Mouse (Mus musculus): ENCODE measurements around the gene Snx21. TPM values are rescaled to one million over a fixed set of nuclear protein-coding genes. Genes with fewer than 3 reads are reported as not detected.
A peak's percentile ranks its signal among the peaks of the same experiment; 100 is the strongest.

Snx21 gene
- total RNA-seq (2022): 10 to 100 TPM; 23.1 to 24.9 (median 23.5) TPM

DNA sequence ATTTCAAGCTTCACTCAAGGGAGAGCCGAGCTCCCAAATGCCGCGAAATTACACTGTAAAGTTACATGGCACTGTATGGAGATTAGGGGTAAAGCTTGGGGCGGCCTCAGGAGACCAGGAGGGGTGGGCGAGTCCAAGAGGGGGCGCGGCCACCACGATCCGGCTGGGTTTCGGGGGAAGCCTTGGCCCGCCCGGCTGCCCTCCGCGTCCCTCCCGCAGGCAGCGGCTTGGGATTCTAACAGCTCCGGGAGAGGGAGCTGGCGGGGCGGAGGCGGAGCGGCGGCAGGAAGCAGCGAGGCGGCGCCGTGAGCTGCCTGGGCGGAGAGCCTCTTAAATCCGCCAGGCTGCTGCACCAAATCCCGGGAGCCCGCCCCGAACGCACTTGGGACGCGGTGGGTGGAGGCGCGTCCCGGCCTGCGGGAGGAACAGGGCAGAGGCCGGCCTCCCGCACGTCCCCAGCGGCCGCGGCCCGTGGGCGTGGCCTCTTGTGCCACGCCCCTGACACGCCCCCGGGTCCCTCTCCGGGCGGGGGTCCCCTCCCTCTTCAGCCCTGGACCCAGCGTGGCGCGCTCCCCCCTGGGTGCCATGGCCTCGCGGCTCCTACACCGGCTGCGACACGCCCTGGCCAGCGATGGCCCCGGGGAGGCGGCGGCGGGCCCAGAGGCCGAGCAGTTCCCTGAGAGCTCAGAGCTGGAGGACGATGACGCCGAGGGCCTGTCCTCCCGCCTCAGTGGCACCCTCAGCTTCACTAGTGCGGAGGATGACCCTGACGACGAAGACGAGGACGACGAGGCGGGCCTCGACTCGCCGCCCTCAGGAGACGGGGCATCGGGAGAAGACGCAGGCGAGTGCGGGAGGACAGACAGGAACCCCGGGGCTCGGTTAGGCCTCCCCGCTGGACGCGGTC, at the start of gene Snx21:
TSS of gene Snx21 (plus strand) at position 343 of the 907 bp plus-strand sequence.
- peak; percentile 89 for DNase-seq (ENCODE audit: low spot score)

DNA sequence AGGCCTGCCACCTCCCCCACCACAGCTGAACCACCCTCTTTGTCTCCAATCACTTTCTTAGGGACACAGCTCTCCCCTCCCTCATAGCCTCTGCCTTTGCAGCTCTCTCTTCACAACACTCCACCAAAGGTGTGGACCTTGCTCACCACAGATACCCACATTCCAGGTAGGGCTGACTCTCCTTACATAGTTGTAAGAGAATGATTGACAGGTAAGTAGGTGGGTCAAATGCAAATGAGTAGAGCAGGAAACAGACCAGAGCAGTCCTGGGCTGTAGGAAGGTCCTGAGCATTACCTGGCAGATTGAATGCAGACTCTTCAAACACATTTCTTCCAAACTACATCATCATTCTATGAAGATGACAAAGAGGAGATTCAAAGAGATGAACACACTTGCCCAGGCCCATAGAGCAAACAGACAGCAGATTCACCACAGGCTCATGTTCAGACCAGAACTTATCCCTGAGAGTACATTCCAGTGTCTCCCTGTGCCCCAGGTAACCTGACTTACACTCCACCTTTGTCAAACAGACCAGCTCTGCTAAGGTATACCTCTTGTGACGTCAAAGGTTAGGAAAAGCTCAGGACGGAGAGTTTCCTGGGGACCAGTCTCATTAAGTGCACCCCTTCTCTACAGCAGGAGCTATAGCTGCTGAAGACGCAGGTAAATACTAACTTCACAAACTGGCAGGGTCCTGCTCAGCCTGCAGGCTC, 48.1 kb upstream of the Snx21 start:
- no peak for DNase-seq (ENCODE audit: low spot score)

DNA sequence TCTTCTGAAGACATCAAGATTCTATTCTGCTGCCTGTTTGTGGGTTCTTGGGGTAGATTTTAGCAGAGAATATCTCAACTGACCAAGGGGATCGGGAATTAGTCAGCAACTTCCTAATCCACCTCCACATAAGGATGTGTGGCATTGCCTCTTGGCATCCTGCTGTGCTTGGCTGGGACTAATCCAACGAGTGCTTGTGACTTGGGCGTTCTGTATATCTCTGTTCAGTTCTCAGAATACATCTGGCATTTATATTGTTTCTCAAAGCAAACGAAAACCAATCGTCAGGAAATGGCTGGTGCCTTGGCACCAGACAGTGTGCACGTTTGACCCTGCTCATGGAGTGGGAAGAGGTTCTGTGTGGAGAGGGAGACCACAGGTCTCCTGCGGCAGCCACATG, 45.7 kb upstream of the Snx21 start:
- DNase-seq (ENCODE audit: low spot score): no peak

DNA sequence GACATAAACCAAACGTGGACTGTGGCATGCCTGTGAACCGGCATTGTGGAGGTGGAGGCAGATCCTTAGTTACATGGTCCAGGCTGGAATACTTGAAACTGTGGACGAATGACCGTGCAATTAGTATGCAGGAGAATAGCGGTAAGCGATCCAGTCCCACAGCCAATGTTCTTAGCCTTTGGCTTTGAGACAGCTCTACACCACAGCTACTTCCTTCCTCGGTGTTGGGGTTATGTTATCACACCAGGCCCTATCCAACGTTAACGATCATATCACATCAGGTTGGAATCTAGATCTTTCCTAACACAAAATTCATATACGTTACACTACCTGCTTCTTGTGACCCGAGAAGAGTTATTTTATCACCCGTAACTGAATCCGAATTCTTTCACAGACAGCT, 40.6 kb upstream of the Snx21 start:
- DNase-seq (ENCODE audit: low spot score): no peak

DNA sequence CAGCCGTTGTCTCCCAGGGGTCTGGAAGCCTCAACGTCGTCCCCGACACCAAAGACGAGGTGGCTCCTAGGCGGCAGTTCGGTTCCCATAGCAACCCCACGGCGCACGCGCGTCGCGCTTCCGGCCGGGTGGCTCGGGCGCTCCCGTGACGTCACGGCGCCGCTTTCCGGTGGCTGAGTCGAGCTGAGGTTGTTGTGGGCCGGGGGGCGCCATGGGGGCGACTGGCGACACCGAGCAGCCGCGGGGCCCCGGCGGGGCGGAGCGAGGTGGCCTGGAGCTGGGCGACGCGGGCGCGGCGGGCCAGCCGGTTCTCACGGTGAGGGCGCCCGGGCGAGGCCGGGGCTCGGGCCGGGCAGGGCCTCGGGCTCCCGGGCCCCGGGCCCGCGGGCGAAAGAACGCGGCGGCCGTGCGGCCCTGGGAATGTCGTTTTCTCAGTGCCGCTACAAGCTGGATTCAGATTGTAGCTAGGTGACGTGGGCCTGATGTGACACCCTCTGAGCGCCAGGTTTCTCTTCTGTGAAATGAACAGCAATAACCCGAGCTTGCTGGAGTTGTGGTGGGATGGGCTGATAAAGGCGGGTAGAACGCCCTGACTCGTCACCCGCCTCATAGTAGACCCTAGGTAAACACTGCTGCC, 39.7 kb upstream of the Snx21 start, which contains the start of the genes Wfdc3 and Dnttip1:
TSS of gene Wfdc3 (minus strand) at position 89 of the 637 bp plus-strand sequence.
TSS of gene Dnttip1 (plus strand) at position 141 of the 637 bp plus-strand sequence.
- peak; percentile 93 for DNase-seq (ENCODE audit: low spot score)

DNA sequence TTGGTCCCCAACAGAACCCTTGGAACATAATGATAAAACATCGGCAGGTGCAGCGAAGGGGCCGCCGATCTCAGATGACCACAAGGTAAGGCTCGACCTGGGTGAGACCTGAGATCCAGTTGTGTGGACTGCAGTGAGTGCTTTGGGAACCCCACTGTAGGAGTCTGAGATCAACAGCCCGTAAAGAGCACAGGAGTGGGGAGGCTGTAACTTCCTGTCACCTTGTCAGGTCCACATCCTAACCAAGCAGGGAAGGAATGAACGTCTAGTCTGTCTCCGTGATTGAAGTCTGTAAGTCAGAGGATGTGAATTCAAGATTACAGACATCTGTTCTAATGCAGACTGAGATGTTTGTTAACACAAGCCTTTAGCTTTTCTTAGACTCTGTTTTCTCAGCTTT, 38.9 kb upstream of the Snx21 start:
- no peak for DNase-seq (ENCODE audit: low spot score)

DNA sequence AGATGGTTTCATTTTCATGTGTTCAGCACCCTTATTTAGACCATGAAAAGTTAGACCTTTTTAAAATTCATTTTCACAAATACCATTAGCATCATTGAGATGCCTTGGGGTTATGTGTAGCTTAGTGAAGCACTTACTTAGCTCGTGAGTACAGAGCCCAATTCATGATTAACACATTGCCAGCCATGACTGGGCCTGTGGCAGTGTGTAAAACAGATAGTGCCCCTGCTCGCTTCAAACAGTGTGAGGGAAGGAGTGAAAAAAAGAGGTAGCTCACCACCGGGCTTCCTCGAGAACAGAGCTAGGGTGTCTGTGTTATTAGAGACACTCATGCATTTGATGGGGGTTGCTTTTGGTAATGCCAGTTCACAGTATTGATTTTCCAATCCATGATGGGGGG, 37.4 kb upstream of the Snx21 start:
- DNase-seq (ENCODE audit: low spot score): no peak

DNA sequence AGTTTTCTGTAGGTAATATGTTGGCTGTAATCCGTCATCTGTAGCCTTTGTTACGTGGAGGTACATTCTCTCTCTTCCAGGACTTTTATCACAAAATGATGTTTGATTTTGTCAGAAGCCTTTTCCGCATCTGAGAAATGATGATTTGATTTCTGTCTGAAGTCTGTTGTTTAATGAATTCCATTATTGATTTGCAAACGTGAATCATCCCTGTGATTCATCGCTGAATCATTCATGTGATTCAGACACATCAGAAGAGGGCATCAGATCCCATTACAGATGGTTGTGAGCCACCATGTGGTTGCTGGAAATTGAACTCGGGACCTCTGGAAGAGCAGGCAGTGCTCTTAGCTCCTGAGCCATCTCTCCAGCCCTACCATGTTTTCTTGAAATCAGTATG, 36.6 kb upstream of the Snx21 start:
- no peak for DNase-seq (ENCODE audit: low spot score)

DNA sequence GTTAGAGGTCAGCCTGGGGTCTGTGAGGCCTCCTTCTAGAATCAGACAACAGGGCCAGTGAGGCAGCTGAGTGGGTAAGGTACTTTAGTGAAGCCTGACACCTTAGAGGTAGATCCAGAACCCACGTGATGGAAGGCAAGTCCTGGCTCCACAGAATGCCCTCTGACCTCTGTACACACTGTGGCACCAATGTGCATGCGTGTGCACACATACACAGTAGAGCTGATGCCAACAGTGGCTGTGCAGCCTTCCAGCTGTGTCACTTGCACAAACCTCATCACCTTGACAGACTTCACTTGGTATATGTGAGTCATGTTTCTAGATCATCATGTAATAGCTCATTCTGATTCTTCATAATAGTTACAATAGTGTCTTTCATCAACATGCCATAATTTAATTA, 33.2 kb upstream of the Snx21 start:
- no peak for DNase-seq (ENCODE audit: low spot score)

DNA sequence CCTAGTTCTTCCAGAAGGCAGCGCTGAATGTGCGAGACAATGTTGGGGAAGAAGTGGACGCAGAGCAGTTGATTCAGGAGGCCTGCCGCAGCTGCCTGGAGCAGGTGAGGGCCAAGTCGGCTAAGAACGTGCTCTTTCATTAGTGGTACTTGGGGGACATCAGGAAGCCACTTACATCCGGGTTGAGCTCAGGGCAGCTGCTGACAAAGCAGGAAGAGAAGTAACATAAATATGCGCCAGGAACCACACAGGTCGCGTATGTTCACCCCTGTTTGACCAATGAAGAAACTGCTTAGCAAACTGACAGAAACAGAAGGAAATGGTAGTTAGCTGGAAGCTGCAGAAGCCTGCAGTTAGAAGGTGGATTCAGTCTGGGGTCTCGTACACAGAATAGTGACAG, 31.5 kb upstream of the Snx21 start:
- DNase-seq (ENCODE audit: low spot score): no peak

DNA sequence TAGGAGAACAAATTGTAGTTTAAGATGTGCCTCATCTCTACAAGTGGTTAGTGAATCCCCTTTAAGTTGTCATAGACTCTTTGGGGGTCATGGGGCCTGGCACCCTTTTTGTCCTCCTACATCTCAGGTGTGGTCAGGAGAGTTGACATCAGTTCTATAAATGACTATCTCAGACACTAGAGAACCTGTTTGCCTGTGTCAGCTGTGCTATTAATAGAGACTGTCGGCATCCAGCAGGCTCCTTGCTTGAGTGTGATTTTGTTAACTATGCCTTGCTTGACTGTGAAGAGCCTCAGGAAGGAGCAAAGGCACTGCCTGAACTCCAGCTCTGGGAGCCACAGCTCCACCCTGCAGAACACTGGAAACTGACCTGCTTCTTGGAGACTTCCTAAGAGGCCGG, 30.8 kb upstream of the Snx21 start:
- DNase-seq (ENCODE audit: low spot score): peak; percentile 46

DNA sequence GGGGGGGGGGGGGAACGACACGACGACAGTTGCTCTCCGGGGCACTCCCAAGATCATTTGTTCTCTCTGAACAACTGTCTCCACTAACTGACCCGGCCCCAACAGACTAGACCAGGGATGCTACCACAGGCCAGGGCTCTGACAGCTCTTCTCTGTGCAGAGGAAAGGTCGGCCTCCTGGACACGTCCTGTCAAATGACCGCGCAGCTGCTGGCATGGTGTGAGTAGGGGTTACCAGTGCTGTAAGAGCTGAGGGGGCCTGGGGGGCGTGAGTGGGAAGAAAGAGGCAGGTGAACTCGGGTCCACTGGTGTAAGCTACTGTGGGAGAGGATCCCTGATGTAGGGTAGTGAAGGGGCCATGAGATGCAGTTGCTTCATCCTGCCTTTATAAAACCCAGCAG, 27.8 kb upstream of the Snx21 start:
- no peak for DNase-seq (ENCODE audit: low spot score)

DNA sequence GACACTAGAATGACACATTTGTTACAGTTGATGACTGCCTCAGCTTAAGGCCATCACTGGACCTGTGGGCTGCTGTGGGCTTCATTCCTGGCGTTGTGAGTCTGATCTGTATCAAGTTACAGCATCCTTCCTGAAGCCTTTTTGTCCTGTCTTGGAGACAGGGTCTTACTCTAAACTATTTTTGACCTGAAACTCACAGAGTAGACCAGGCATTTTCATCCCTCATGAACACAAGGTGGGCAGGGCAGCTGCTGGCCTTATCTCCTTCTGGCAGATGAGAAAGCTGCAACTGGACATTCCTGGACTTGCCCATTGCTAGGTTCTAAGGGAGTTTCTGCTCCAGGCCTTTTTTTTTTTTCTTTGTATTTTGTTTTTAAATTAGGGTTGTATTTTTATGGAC, 26.9 kb upstream of the Snx21 start:
- no peak for DNase-seq (ENCODE audit: low spot score)

DNA sequence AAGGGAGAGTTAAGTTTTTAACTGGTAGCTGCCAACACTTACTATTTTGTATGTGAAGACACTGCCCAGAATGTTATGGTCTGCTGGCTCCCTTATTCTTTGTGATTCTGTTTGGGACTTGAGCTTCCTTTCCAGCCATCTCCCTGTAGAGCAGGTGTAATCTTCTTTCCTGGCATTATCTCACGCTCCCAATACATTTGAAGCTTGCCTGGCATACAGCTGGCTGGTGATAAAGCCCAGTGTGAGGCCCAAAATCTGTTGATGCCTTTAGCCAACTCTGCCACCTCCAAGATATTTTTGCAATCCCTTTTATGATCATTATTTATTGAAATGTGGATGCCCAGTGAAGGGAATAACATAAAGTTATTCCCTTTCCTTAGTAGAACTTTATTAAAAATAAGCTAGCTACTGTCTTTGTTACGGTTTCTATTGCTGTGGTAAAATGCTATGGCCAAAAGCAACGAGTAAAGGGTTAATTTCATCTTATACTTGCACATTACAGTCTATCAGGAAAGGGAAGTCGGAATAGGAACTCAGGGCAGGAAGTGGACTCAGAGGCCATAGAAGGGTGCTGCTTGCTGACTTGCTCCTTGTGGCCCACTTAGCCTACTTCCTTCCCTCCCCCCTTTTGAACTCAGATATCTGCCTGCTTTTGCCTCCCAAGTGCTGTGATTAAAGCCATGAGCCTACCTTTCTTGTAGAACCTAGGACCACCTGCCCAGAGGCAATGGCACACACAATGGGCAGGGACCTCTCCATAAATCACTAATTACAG, 25.4 kb upstream of the Snx21 start:
- DNase-seq (ENCODE audit: low spot score): no peak

DNA sequence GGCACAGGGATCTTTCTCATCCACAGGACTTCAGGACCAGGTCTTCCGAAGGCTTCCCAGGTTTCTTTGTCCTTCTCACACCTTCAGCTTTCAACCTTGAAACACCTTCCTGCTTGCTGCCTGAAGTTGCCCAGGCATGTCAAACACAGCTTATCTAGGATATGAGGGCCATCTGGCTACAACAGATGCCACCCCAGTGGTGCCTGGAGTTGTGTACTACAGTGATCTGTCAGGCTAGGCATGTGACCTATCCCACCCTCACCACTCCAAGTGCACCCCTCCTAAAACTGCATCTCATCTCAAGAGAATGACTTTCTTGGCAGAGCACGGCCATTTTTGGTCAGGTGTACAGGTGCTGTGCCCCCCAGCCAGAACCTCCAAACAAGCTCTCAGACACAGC, 24.1 kb upstream of the Snx21 start:
- no peak for DNase-seq (ENCODE audit: low spot score)

DNA sequence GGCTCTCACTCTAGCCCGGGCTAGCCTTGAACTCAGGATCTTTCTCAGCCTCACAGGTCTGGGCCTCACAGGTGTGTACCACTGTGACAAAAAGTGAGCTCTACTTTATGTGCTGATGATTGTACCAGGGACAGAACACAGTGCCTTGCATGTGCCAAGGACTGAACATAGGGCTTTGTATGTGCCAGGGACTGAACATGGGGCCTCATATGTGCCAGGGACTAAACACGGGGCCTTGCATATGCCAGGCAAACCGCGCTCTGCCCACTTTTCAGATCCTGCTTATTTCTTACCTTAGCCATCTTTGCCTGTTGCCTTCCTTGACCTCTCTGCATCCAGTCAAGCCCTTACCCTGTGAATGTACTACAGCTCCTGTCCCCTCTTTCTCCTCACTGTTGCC, 23.7 kb upstream of the Snx21 start:
- DNase-seq (ENCODE audit: low spot score): no peak

DNA sequence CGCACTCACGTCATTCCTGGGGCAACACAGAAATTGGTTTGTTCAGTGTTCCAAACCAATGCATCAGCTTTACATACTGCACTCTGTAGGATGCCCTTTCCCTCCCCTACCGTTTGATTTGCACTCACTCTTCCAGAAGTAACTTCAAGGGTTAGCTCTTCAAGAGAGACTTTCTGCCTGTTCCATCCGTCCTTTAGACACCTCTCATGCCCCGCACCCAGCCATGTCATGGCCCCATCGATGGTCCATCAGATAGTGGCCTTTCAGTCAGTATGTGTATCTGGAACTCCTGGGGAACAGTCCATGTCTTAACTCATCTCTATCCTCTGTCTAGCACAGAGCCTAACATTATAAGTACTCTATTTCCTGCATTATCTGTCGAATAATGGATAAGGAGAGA, 23.0 kb upstream of the Snx21 start:
- DNase-seq (ENCODE audit: low spot score): no peak

DNA sequence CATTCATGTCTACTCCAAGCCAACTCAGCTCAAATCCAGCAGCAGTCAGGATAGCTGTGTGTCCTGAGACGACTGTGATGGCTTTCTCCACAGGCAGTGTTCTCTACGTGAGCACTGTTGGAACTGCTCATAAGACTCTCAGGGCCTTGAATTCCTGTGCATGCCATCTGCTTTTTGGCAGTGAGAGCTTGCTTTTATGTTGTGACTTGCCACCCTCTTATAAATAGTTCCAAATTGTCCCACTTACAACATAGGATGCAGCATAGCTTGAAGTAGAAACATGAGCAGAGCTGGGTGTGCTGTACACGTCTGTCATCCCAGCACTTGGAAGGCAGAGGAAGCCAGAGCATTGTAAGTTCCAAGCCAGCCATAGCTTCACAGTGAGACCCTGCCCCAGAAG, 19.8 kb upstream of the Snx21 start:
- DNase-seq (ENCODE audit: low spot score): no peak

DNA sequence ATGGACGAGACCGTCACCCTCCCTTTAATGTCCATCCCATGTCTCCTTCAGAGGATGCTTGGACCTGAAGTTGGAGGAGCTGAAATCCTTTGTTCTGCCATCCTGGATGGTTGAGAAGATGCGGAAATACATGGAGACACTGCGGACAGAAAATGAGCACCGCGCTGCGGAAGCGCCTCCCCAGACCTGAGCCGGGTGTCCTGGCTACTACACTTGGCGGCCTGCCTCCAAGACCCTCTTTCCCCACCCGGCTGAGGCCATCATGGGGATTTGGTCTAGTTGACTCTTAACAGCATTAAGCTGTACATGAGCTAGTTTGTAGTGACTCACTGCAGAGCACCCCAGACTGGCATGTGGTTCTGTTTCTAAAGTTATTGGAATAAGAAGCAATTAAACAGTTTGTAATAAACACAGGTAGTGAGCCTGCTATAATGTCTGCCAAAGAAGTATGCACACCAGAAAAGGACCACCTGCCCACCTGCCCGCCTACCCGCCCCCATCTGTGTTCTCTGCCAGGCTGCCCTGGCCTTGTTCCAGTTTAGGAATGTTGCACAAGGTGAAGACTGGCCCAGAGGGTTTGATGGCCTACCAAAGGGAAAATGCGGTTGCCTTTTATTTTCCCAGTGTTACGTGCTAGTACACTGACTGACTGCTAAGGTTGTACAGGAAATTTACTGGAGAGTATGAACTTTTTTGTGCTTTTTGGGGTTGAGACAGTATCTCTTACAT, 17.6 kb upstream of the Snx21 start:
- DNase-seq (ENCODE audit: low spot score): no peak

DNA sequence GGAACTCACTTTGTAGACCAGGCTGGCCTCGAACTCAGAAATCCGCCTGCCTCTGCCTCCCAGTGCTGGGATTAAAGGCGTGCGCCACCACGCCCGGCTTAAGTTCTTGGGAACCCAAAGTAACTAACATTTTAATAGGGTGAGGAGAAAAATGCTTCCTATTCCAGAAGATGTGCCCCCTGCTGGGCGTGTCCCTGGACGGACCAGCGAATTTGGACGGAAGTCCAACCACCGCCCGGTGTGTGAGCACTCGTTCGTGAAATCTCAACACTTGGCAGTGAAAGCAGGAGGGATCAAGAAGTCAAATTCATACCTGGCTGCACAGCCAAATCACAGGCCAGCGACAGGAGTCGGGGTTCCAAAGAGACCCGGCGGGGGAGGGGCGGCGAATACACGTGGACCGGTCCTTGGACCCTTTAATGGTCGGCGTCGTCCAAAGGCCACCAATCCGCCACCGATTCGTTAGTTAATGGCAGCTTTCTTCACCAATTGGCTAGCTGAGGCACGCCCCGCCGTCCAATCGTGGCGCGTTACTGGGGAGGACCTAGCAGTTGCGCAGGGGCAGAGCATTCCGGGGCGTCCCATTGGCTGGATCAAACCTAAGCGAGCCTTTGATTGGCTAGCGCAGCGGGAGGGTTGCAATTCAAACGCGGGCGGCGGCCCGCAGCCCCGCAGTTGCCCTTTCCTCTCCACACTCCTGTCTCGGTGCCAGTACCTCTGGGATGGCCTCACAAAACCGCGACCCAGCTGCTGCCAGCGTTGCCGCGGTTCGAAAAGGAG, 16.2 kb upstream of the Snx21 start, which contains the start of gene Ube2c:
TSS of gene Ube2c (plus strand) at position 641 of the 780 bp plus-strand sequence.
- DNase-seq (ENCODE audit: low spot score): peak; percentile 99
